Mouse (Mus musculus) retina, postnatal 7 days (tissue): ENCODE measurements at regions not wholly inside any gene's neighbourhood (a gene's known extent, or its start where the extent isn't known, plus 50 kb on each side); places are given as distances from the start of the nearest gene placed in this dataset.

Experiments
- DNase-seq: peaks from one replicate; pipeline ENCODE4 v3.0.0-alpha.2; 2012; ENCODE audit warnings: low read depth, low spot score

- no peak for DNase-seq
These were observed 54.4 kb upstream of the Ubr2 start for GRCm38 (mm10) chr17:47064592-47065306.

GRCm38 (mm10) chr17:47064006-47064405 lies 53.6 kb upstream of the Ubr2 start:
- DNase-seq, result no peak

- DNase-seq, result no peak
These were observed 50.8 kb upstream of the Ubr2 start for GRCm38 (mm10) chr17:47061031-47061620.
